Mouse (Mus musculus) MEL (cell line): ENCODE measurements around the gene Psmb9. TPM values are rescaled to one million over a fixed set of nuclear protein-coding genes. Genes with fewer than 3 reads are reported as not detected.
"Not testable (repeated sequence)": the region's sequence is repeated elsewhere in the genome, so short reads cannot be mapped to it uniquely, and the experiment has no call there.

ENCODE experiments used
- DNase-seq: peaks from one replicate; pipeline ENCODE4 v3.0.0; 2011; ENCODE audit warnings: low read depth, low spot score
- H3K27ac ChIP-seq: 2 replicates; pipeline ENCODE4 v1.5.1; 2012; ENCODE audit warnings: low read depth, mild to moderate bottlenecking, control low read depth, low read length, moderate library complexity; ENCODE audit not compliant: control insufficient read depth
- H3K27me3 ChIP-seq, 2 experiments: fragments of 150-350 bp in 1 of 2; sonication (generic) in 1 of 2; 2 replicates each; pipeline ENCODE4 v1.6.1; 2012; ENCODE audit warnings: low read length in 2 of 2, mild to moderate bottlenecking in 2 of 2, improper control_type of control experiment in 1 of 2, moderate library complexity in 1 of 2; ENCODE audit not compliant: insufficient read depth in 2 of 2, control insufficient read depth in 1 of 2
- H3K36me3 ChIP-seq, 2 experiments: 2 replicates each; pipeline ENCODE4 v1.6.1; 2012 to 2014; ENCODE audit warnings: low read length in 2 of 2, improper control_type of control experiment in 1 of 2, inconsistent platforms in 1 of 2, mild to moderate bottlenecking in 1 of 2; ENCODE audit not compliant: insufficient read depth in 2 of 2, control insufficient read depth in 1 of 2
- H3K4me1 ChIP-seq, 2 experiments: fragments of 150-350 bp in 1 of 2; sonication (generic) in 1 of 2; 2 replicates each; pipeline ENCODE4 v1.6.1; 2012; ENCODE audit warnings: low read length in 2 of 2, improper control_type of control experiment in 1 of 2, mild to moderate bottlenecking in 1 of 2; ENCODE audit not compliant: insufficient read depth in 2 of 2, control insufficient read depth in 1 of 2
- H3K4me3 ChIP-seq, 2 experiments: fragments of 150-350 bp in 1 of 2; sonication (generic) in 1 of 2; 2 replicates each; pipeline ENCODE4 v1.5.1; 2012; ENCODE audit warnings: low read depth in 2 of 2, low read length in 2 of 2, mild to moderate bottlenecking in 2 of 2, moderate library complexity in 2 of 2, control low read depth in 1 of 2, improper control_type of control experiment in 1 of 2; ENCODE audit not compliant: control insufficient read depth in 1 of 2, insufficient read depth in 1 of 2
- H3K79me2 ChIP-seq: 2 replicates; pipeline ENCODE4 v1.6.1; 2012; ENCODE audit warnings: mild to moderate bottlenecking, low read length, moderate library complexity; ENCODE audit not compliant: control insufficient read depth, poor library complexity, insufficient read depth
- H3K9ac ChIP-seq: 2 replicates; pipeline ENCODE4 v1.6.1; 2012; ENCODE audit warnings: low read depth, mild to moderate bottlenecking, control low read depth, low read length, moderate library complexity; ENCODE audit not compliant: control insufficient read depth, poor library complexity, severe bottlenecking
- H3K9me3 ChIP-seq: fragments of 150-350 bp; sonication (generic); replicated peaks from 2 replicates; pipeline ENCODE4 v1.6.1; 2012; ENCODE audit warnings: mild to moderate bottlenecking, low read length, improper control_type of control experiment, moderate library complexity; ENCODE audit not compliant: insufficient read depth
- BHLHE40 ChIP-seq: IDR thresholded peaks from 2 replicates; pipeline ENCODE4 v1.6.1; 2012; ENCODE audit warnings: low read depth, mild to moderate bottlenecking, inconsistent platforms, low read length, improper control_type of control experiment, borderline replicate concordance
- CTCF ChIP-seq, 3 experiments: IDR thresholded peaks in 2 of 3; conservative IDR thresholded peaks in 1 of 3; 2 replicates each; pipeline ENCODE4 v1.5.1; 2011 to 2012; ENCODE audit warnings: low read length in 3 of 3, low read depth in 2 of 3, mild to moderate bottlenecking in 2 of 3, improper control_type of control experiment in 1 of 3, inconsistent platforms in 1 of 3, mixed read lengths in 1 of 3, moderate library complexity in 1 of 3; ENCODE audit not compliant: control insufficient read depth in 1 of 3, insufficient read depth in 1 of 3, poor library complexity in 1 of 3, severe bottlenecking in 1 of 3
- E2F4 ChIP-seq: IDR thresholded peaks from 2 replicates; pipeline ENCODE4 v1.6.1; 2011; ENCODE audit warnings: low read depth, low read length, improper control_type of control experiment, borderline replicate concordance
- ELF1 ChIP-seq: IDR thresholded peaks from 2 replicates; pipeline ENCODE4 v1.6.1; 2014; ENCODE audit warnings: low read depth, mild to moderate bottlenecking, inconsistent platforms, low read length, improper control_type of control experiment, moderate library complexity
- EP300 ChIP-seq, 2 experiments: IDR thresholded peaks; 2 replicates each; pipeline ENCODE4 v1.6.1; 2011; ENCODE audit warnings: improper control_type of control experiment in 2 of 2, low read length in 2 of 2, low read depth in 1 of 2, mild to moderate bottlenecking in 1 of 2
- GATA1 ChIP-seq: IDR thresholded peaks from 2 replicates; pipeline ENCODE4 v1.6.1; 2011; ENCODE audit warnings: low read depth, low read length, improper control_type of control experiment
- JUND ChIP-seq: IDR thresholded peaks from 2 replicates; pipeline ENCODE4 v1.6.1; 2011; ENCODE audit warnings: low read depth, mild to moderate bottlenecking, improper control_type of control experiment, low read length
- MAZ ChIP-seq: IDR thresholded peaks from 2 replicates; pipeline ENCODE4 v1.6.1; 2012; ENCODE audit warnings: low read depth, mild to moderate bottlenecking, inconsistent platforms, low read length, improper control_type of control experiment
- MEF2A ChIP-seq: IDR thresholded peaks from 2 replicates; pipeline ENCODE4 v1.6.1; 2014; ENCODE audit warnings: low read depth, mild to moderate bottlenecking, inconsistent platforms, low read length, improper control_type of control experiment; ENCODE audit not compliant: poor library complexity, insufficient replicate concordance, severe bottlenecking; ENCODE audit errors: extremely low read depth
- MYC ChIP-seq: IDR thresholded peaks from 2 replicates; pipeline ENCODE4 v1.6.1; 2011; ENCODE audit warnings: low read depth, mild to moderate bottlenecking, low read length, improper control_type of control experiment, moderate library complexity
- NELFE ChIP-seq: IDR thresholded peaks from 2 replicates; pipeline ENCODE4 v1.6.1; 2011; ENCODE audit warnings: low read depth, low read length, improper control_type of control experiment
- NRF1 ChIP-seq: IDR thresholded peaks from 2 replicates; pipeline ENCODE4 v1.6.1; 2014; ENCODE audit warnings: low read depth, mild to moderate bottlenecking, inconsistent platforms, low read length, improper control_type of control experiment, moderate library complexity; ENCODE audit not compliant: poor library complexity, insufficient read depth, severe bottlenecking
- POLR2A ChIP-seq, 2 experiments: IDR thresholded peaks; 2 replicates each; pipeline ENCODE4 v1.6.1; 2011 to 2012; ENCODE audit warnings: low read length in 2 of 2, mild to moderate bottlenecking in 2 of 2, control low read depth in 1 of 2, improper control_type of control experiment in 1 of 2, low read depth in 1 of 2, moderate library complexity in 1 of 2; ENCODE audit not compliant: control insufficient read depth in 1 of 2, insufficient read depth in 1 of 2, poor library complexity in 1 of 2
- SIN3A ChIP-seq: IDR thresholded peaks from 2 replicates; pipeline ENCODE4 v1.6.1; 2012; ENCODE audit warnings: low read length, improper control_type of control experiment, inconsistent platforms
- USF1 ChIP-seq: IDR thresholded peaks from 2 replicates; pipeline ENCODE4 v1.6.1; 2014; ENCODE audit warnings: low read depth, mild to moderate bottlenecking, inconsistent platforms, low read length, improper control_type of control experiment, moderate library complexity
- ZKSCAN1 ChIP-seq: IDR thresholded peaks from 2 replicates; pipeline ENCODE4 v1.6.1; 2012; ENCODE audit warnings: low read depth, mild to moderate bottlenecking, inconsistent platforms, low read length, improper control_type of control experiment, moderate library complexity
- polyA plus RNA-seq, 2 experiments: library from polyadenylated mRNA; stranded (reverse) in 1 of 2; unstranded in 1 of 2; fragments of >175 nt in 1 of 2; fragments of >200 nt in 1 of 2; gene quantifications; 2 replicates each; pipeline versions ENCODE4 v1.2.1 to v1.2.4; 2012; ENCODE audit warnings: low replicate concordance in 2 of 2, low read depth in 1 of 2; ENCODE audit not compliant: insufficient read length in 2 of 2, insufficient read depth in 1 of 2, missing spikeins in 1 of 2
- total RNA-seq: library from RNA; depleted of rRNA; stranded (reverse); fragments of 300-350 nt; gene quantifications from 2 replicates; pipeline ENCODE4 v1.2.3, GENCODE M21; 2012

The Psmb9 gene
- total and polyA plus RNA-seq, 3 experiments = 14.7 to 24.9 TPM; not detected in 1

DNA sequence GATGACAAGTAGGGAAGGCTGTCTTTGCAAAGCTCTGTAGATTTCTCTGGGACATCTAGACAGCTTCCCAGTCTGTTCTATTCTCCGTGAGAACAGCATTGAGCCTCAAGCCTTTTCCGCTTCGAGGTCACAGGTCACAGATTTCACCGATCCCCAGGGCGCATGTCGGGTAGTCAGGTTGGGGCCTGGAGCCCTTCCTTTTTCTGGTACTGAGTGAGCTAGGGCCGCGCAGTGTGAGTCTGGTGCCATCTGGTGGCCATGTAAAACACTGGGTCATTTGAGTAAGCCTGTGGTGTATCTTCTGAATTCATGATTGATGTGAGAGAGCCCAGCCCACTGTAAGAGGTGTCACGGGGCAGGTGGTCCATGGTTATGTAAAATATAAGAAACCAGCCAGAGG is 47.4 kb upstream of the Psmb9 start (continued):
- TF ChIP-seq ZKSCAN1 (no peak), ELF1 (peak; percentile 49; the same call in 1 of the 2 replicates), MEF2A (no peak), BHLHE40 (no peak), MYC (peak; percentile 62; the same call in 1 of the 2 replicates), NELFE (no peak), GATA1 (no peak), EP300 (IDR thresholded peaks at IDR 0.05; ENCODE audit: low read depth in 1 of 2, low read length in 2 of 2) (no peak), USF1 (no peak), JUND (no peak), POLR2A (IDR thresholded peaks at IDR 0.05; ENCODE audit: control insufficient read depth in 1 of 2, insufficient read depth in 1 of 2, low read depth in 1 of 2, low read length in 2 of 2, poor library complexity in 1 of 2) (peak in 1 of 2 experiments; percentile 38; a peak in 1 of 4 replicates), CTCF (IDR thresholded peaks at IDR 0.05 in 2 of 3, conservative IDR thresholded peaks at IDR 0.05 in 1 of 3; ENCODE audit: control insufficient read depth in 1 of 3, insufficient read depth in 1 of 3, low read depth in 2 of 3, low read length in 3 of 3, poor library complexity in 1 of 3, severe bottlenecking in 1 of 3) (peak; percentile 77 to 96 (median 93)), MAZ (peak; percentile 62; the same call in 1 of the 2 replicates), SIN3A (peak; percentile 70), E2F4 (no peak), NRF1 (peak; percentile 53; the same call in 1 of the 2 replicates)
- TF ChIP-seq, all 39 proteins: peak for 17

DNA sequence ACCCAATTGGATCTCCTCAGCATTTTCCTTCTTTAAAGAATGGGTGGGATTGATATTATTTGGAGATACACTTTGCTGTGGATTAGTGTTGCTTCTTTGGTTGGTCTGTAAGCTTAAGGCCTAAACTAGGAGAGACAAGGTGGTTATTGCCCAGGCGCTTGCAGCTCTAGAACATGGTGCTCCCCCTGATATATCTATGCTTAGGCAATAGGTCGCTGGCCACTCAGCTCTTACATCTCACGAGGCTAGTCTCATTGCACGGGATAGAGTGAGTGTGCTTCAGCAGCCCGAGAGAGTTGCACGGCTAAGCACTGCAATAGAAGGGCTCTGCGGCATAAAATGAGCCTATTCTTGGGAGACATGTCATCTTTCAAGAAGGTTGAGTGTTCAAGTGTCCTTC is 44.5 kb upstream of the Psmb9 start:
- not testable (repeated sequence) for H3K9me3 ChIP-seq, H3K27ac ChIP-seq, H3K79me2 ChIP-seq, DNase-seq, H3K36me3 ChIP-seq, H3K9ac ChIP-seq, H3K4me1 ChIP-seq, H3K4me3 ChIP-seq, H3K27me3 ChIP-seq

DNA sequence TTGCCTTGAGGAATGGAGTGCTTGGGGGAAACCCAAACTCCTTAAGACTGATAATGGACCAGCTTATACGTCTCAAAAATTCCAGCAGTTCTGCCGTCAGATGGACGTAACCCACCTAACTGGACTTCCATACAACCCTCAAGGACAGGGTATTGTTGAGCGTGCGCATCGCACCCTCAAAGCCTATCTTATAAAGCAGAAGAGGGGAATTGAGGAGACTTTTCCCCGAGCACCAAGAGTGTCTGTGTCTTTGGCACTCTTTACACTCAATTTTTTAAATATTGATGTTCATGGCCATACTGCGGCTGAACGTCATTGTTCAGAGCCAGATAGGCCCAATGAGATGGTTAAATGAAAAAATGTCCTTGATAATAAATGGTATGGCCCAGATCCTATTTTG is 43.4 kb upstream of the Psmb9 start:
- H3K9me3 ChIP-seq, H3K4me1 ChIP-seq, H3K4me3 ChIP-seq, H3K27me3 ChIP-seq, H3K9ac ChIP-seq, H3K27ac ChIP-seq, H3K79me2 ChIP-seq, H3K36me3 ChIP-seq, DNase-seq: not testable (repeated sequence)

DNA sequence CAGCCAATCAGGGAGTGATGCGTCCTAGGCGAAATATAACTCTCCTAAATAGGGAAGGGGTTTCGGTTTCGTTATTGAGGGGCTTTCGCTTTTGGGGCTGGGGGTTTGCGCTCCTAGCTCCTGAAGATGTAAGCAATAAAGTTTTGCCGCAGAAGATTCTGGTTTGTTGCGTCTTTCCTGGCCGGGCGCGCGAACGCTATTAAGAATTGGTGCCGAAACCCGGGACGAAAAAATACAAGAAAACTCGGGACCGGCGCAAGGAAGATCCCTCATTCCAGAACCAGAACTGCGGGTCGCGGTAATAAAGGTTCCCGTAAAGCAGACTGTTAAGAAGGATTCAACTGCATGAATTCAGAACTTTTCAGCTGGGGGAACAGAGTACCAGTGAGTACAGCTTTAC is 38.3 kb upstream of the Psmb9 start:
- H3K27ac ChIP-seq, H3K27me3 ChIP-seq, DNase-seq, H3K9ac ChIP-seq, H3K9me3 ChIP-seq, H3K79me2 ChIP-seq, H3K4me3 ChIP-seq, H3K36me3 ChIP-seq, H3K4me1 ChIP-seq: not testable (repeated sequence)
